Mouse (Mus musculus): ENCODE measurements around the gene Gm19410.

Gm19410 gene

GRCm38 (mm10) chr8:35765499-35766193 is at the start of gene Gm19410:
Gene Gm19410, plus strand, starts transcription at chr8:35765790.
- peak; percentile 45 for DNase-seq (ENCODE audit: low read depth, low spot score)

GRCm38 (mm10) chr8:35730776-35731175 is 34.8 kb upstream of the Gm19410 start:
- DNase-seq (ENCODE audit: low read depth, low spot score): peak; percentile 32

- DNase-seq (ENCODE audit: low read depth, low spot score): peak; percentile 24
Observed at GRCm38 (mm10) chr8:35735438-35735837, 30.2 kb upstream of the Gm19410 start.

GRCm38 (mm10) chr8:35756202-35756601 is 9.4 kb upstream of the Gm19410 start:
- peak; percentile 51 for DNase-seq (ENCODE audit: low read depth, low spot score)

- peak; percentile 36 for DNase-seq (ENCODE audit: low read depth, low spot score)
Observed at GRCm38 (mm10) chr8:35765020-35765419, 570 bp upstream of the Gm19410 start.

GRCm38 (mm10) chr8:35773508-35773907 is 7.9 kb downstream of the Gm19410 start:
- peak; percentile 85 for DNase-seq (ENCODE audit: low read depth, low spot score)

Measured in brain, adult 2 months (tissue).